Mouse (Mus musculus) kidney, postnatal 25 days (tissue): ENCODE measurements around the gene Olfr577.

ENCODE experiments used
- DNase-seq, 2 experiments: peaks; one replicate each; pipeline ENCODE4 v3.0.0; 2021; ENCODE audit warnings: mixed read lengths in 2 of 2

Gene Olfr577

DNA sequence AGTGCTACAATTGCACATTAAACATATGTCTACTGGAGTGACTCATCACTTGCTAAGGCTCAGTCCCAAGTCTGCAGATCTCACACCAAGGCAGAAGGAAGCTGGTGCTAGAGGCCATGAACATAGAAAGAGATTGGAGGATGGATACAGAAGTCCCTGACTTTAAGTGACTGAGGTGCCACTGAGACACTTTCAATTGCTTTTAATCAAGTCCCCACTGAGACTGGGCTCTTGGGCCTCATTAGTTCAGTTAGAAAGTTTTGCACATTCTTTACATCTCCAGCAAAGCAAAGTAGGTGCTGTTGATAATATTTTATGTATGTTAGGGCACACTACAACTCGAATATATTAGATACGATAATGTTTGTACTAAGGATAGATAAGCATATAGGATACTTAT is at the start of gene Olfr577:
Olfr577 (minus strand) TSS at position 101 of the 400 bp plus-strand sequence.
- no peak for DNase-seq

DNA sequence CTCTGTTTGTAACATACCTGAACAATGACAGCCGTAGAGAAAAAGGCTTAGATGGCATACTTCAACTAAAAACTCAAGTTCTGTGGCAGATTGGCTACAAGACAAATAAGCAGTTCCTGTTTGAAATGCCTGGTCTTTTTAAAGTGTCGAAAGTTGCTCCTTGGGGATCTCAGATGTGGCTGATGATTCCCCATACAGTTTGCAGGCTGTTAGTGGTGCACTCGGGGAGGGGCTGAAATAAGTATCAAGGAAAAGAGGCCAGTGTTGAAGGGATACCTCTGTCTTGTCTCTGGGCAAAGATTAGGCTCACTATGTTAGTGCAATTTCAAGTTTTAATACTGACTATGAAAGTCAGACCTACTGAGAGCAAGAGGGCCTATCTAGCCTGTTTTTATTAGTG is 13.5 kb upstream of the Olfr577 start, which contains the start of gene Olfr578:
Olfr578 (minus strand) TSS at position 101 of the 400 bp plus-strand sequence.
- no peak for DNase-seq

DNA sequence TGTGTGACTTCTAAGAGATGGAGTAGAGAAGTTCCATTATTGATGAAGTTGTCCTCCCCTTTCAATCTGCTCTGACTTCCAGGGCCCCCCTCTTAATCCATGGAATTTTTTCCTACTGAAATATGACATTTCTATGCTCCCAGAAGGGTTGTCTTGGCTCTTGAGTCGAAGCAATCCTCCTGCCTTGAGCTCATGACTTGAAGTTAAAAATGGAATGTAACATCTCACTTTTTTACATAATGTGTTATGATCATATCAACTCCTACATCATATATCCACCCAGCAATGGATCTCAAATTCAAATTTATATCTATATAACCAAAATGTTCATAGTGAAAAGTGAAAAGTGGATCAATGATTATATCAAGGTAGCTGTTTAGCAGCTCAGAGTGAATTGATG is 1.3 kb downstream of the Olfr577 start:
- DNase-seq: no peak

DNA sequence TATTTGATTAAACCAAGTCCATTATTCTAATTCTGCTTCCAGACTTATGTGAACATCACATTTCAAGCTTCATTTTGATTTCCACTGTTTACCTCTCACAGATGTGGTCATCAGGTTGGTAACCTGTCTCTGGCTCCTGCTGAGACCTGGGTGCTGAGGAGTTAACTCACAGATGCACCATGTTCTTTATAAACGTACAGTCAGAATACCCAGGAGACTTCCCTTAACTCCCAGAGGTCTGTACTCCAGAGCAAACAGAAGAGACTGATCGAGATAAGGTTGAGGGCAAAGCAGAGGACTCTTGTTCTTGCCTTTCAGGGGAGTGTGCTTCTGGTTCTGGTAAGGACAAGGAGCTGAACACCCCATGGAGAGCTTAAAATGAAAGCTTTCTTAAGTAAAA is 13.4 kb downstream of the Olfr577 start, which contains the start of gene Olfr576:
Olfr576 (plus strand) TSS at position 301 of the 400 bp plus-strand sequence.
- DNase-seq: no peak

DNA sequence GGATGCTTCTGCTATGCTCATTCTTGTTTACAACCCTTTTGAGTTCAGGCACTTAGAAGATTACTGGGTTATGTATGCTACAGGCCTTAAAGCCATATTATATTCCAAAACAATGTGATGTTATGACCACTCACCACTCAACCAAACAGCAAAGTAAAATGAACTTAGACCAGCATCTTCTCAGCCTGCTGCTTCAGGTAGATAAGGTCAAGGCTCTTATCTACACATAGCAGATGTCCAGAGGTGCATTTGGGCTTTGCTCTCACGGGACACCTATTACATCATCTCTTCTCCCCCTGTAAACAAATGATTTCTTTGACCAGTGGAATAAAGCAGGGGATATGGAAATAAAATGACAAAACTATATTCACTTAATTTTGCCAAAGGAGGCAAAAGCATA is 17.1 kb downstream of the Olfr577 start, which contains the start of gene Olfr575:
Olfr575 (minus strand) TSS at position 183 of the 400 bp plus-strand sequence.
- no peak for DNase-seq

DNA sequence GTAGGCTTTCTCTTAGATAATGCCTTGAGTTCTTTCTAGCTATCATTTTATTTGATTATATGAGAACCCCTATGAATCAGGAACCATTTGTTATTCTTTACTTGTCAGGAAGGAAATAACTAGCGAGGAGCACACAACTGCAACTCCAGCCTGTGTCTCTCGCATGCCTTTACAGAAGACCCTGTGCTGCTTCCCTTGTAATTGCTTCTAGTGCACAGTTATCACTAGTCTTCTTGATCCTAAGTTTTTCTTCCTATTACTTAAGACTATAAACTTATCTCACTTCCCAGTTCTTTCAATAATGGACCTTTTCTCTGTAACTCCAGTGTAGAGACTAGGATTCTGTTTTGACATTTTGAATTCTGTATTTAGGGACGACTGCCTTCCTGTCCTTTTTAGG is 17.6 kb downstream of the Olfr577 start:
- DNase-seq: no peak

DNA sequence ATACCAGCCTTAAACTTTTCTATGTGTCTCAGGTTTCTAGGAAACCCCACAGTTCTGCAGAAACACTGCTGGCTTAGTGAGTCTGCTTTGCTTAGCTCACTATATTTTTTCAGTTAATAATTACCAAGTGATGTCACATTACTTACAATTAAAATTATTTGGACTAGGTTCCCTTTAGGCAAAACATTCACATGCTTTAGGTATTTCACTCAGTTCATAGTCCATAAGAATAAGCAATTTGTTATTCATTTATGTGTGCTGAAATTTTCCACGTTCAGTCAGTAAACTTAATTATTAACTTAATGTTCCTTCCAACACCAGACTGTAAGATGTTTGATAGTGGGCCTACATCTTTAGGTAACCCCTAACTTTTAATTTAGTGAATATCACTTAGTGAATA is 25.0 kb downstream of the Olfr577 start:
- DNase-seq: no peak

DNA sequence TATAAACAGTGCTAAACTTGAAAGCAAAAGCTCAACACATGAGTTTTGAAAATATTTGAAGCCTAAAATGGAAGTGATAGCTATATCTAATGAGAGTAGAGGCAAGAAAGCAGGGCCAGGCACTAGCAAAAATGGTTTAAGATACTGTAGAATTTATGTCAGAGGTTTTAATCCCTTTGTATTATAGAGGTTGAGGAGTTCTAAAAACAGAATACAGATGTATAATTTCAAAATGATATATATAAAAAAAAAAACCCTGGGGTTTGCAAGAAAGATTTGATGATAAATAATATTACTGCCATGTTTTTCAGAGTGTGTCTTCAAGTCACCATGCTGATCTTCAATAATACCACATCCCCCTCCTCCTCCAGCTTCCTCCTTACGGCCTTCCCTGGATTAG is 27.6 kb downstream of the Olfr577 start, which contains the start of gene Olfr574:
Olfr574 (plus strand) TSS at position 301 of the 400 bp plus-strand sequence.
- DNase-seq: no peak

DNA sequence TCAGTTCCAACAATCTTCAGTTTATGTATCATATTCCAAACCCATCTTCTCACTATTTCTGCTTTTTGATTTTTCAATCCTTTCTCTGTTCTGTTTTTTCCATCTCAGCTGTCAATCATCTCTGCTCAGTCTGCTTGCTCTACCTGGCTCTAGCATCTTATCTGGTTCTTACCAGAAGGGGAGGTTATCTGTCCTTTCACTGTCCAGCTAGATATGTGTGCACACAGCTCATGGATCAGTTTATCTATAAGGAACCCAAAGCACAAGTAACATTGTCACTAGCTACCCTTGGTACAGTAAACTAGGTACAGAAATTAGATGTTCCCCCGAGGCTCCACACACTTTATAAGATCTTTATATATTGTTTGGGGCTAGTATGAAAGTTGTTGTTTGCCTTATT is 32.3 kb downstream of the Olfr577 start:
- DNase-seq: no peak

DNA sequence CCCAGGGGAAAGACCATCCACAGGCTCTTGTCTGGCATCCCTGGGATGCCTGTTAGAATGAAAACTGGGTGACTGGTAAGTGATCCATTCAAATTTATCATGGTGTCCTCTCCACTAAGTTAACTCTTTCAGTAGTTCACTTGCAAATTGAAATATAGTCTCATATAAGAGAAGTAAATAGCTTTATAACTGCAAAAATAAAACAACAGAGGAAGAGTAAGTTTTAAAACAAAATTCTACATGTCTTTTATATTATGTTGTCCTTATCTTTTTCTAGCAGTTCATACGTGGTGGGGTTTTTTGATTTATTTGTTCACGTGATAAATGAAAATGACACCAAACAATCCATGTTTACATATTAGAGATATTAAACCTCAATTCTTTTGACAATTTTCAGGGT is 33.3 kb downstream of the Olfr577 start, which contains the start of gene Olfr573-ps1:
Olfr573-ps1 (minus strand) TSS at position 101 of the 400 bp plus-strand sequence.
- DNase-seq: no peak

DNA sequence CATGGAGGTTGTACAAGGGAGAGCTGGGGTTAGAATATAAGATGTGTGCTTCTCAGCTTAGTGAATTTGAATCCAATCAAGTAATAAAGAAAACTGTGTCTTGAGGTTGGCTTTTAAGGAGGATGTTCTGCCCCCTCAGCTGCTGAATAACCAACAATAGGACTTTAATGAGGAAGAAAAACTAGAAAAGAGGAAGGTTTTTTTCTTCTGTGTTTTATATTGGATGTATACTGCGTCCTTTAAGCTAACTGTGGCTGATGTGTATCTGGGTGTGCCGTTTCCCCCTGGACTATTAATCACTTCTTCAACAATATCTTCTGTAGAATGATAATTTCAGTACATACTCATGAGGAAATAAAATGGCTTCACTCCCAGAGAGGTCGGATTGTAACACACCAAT is 48.6 kb downstream of the Olfr577 start:
- no peak for DNase-seq

DNA sequence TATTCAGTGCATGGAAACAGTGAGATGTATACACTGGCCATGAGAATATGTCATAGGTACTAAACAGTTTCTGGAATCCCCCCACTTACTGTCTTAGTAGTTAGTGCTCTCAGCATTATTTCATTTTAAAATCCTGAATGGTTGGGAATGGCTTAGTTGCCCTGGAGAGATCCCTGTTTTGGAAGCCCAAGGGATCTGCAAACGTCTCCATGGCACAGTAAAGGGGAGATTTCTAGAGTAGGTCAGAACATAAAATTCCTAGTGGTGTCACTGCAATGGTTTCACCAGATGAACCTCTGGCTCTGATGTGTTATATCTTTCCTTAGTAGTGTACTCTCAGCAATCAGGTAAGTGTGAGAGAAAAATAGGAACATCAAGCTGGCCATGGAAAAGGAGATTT is 51.6 kb downstream of the Olfr577 start, which contains the start of gene Olfr572:
Olfr572 (plus strand) TSS at position 301 of the 400 bp plus-strand sequence.
- no peak for DNase-seq
